Mouse (Mus musculus): ENCODE results near the gene Gm20388.

GRCm38 (mm10) chr8:122459990-122460389, 2549.3 kb downstream of the Gm20388 start:
- TF ChIP-seq CTCF (IDR thresholded peaks at IDR 0.05; ENCODE audit: low read depth, low read length) (no peak), POLR2A (IDR thresholded peaks at IDR 0.05; ENCODE audit: insufficient read depth, low read length) (no peak)

Measured in ES-Bruce4 (cell line).